Mouse (Mus musculus) stomach, embryonic 15.5 days (tissue): ENCODE data around the gene Pex26. TPM values are rescaled to one million over a fixed set of nuclear protein-coding genes. Genes with fewer than 3 reads are reported as not detected.

ENCODE experiments used
- polyA plus RNA-seq: library from polyadenylated mRNA; unstranded; fragments of >200 nt; fragmentation: Nextera tagmentation; extraction: Ambion mirVana; gene quantifications from 2 replicates; pipeline ENCODE4 v1.2.1, GENCODE M21; 2015

Gene Pex26
- polyA plus RNA-seq, 1 experiment from 2014 or later = 14.0 TPM

Other genes starting within 250 kb of the Pex26 start
- 10.7 and 11.7 TPM in 2 replicates for gene Mical3, start 52.7 kb upstream of the Pex26 start, polyA plus RNA-seq
- 0.59 and 1.0 TPM in 2 replicates for gene Tuba8, start 27.0 kb downstream of the Pex26 start, polyA plus RNA-seq
- 3.3 and 3.5 TPM in 2 replicates for gene Usp18, start 62.2 kb downstream of the Pex26 start, polyA plus RNA-seq
- gene Slc6a13, start 116.6 kb downstream of the Pex26 start, polyA plus RNA-seq = 2.3 and 3.2 TPM in 2 replicates
- 0.12 and 0.18 TPM in 2 replicates for gene Slc6a12, start 159.4 kb downstream of the Pex26 start, polyA plus RNA-seq